8 mouse cellular contexts compared by ENCODE assay signal in genomic region chr3:113630564-113630963, GRCm38 (mm10). TPM values are rescaled to one million over a fixed set of nuclear protein-coding genes. Genes with fewer than 3 reads are reported as not detected.
A peak's percentile ranks its signal among the peaks of the same experiment; 100 is the strongest.
DNase-seq lines count a peak whose midpoint lies in the region; ATAC-seq lines count a peak whose summit lies in the region.

No protein-coding gene starts in this region.

- peak overlapping the region; percentile 54 for H3K4me3 ChIP-seq in hindbrain, embryonic 11.5 days (ENCODE audit: low read depth, low read length)
- H3K4me3 ChIP-seq in megakaryocyte, embryonic 14.5 days (replicated peaks): peak overlapping the region; percentile 95

- no peak for DNase-seq in frontal cortex, adult 2 months (ENCODE audit: extremely low spot score in 1 of 2, low spot score in 1 of 2)
- DNase-seq in A20 (ENCODE audit: low read depth, low spot score): peak; percentile 66
- DNase-seq in hindbrain, embryonic 11.5 days (ENCODE audit: low spot score): peak; percentile 41
- DNase-seq in right cerebral cortex, postnatal 4 days: no peak
- DNase-seq in adrenal gland, adult (ENCODE audit: inconsistent age in 2 of 2, low spot score in 1 of 2): no peak

- no peaks in the 10 kb centered on the region for H3K27me3 ChIP-seq in hindbrain, embryonic 11.5 days (ENCODE audit: control insufficient read depth, insufficient read depth, low read length)
- H3K27me3 ChIP-seq in megakaryocyte, embryonic 14.5 days (replicated peaks): no peaks in the 10 kb centered on the region

- H3K9me3 ChIP-seq in hindbrain, embryonic 11.5 days (ENCODE audit: control insufficient read depth, low read length): no peaks in the 10 kb centered on the region
- no peaks in the 10 kb centered on the region for H3K9me3 ChIP-seq in megakaryocyte, embryonic 14.5 days

- H3K4me2 ChIP-seq in hindbrain, embryonic 11.5 days (replicated peaks; ENCODE audit: low read depth, low read length): peak overlapping the region; percentile 53

- peak; percentile 25 for ATAC-seq in frontal cortex, adult (ENCODE audit: low TSS enrichment)
- ATAC-seq in common myeloid progenitor, adult 5-6 weeks (replicated peaks; ENCODE audit: low read depth, poor library complexity, severe bottlenecking): peak; percentile 53
- peak; percentile 8; the same call in 1 of the 2 replicates for ATAC-seq in hindbrain, embryonic 11.5 days (ENCODE audit: low FRiP score)

- H3K9ac ChIP-seq in hindbrain, embryonic 11.5 days (ENCODE audit: low read depth, low read length): peak overlapping the region; percentile 75

- 17% methylated on average over 13 of the region's 13 CpGs for WGBS in hindbrain, embryonic 11.5 days

- H3K4me1 ChIP-seq in hindbrain, embryonic 11.5 days (replicated peaks; ENCODE audit: control insufficient read depth, insufficient read depth, low read length): no peaks in the 10 kb centered on the region
- H3K4me1 ChIP-seq in megakaryocyte, embryonic 14.5 days: peaks cover 30% of the 10 kb centered on the region

- no peaks in the 10 kb centered on the region for H3K36me3 ChIP-seq in hindbrain, embryonic 11.5 days (ENCODE audit: control insufficient read depth, insufficient read depth, low read length)
- peaks cover 17% of the 10 kb centered on the region for H3K36me3 ChIP-seq in megakaryocyte, embryonic 14.5 days (replicated peaks; ENCODE audit: low read length)

- H3K27ac ChIP-seq in hindbrain, embryonic 11.5 days (ENCODE audit: low read depth, low read length): peak overlapping the region; percentile 97

RNA-seq across cellular contexts. Expression of gene Rnpc3, which starts 0.6 kb away (rescaled TPM):
- 43.9 and 53.8 TPM in 2 replicates for polyA plus RNA-seq in frontal cortex, adult 2 months (2012; rRNA removed)
- total RNA-seq in common myeloid progenitor, adult 5-6 weeks (2017): 59.1 and 69.9 TPM in 2 replicates
- polyA plus RNA-seq in hindbrain, embryonic 11.5 days (2014; fragmentation: Nextera tagmentation; extraction: Ambion mirVana): 55.7 and 56.7 TPM in 2 replicates
- 6.3 and 10.5 TPM in 2 replicates for polyA plus RNA-seq in megakaryocyte, embryonic 14.5 days (2012; ENCODE audit: insufficient read depth, low replicate concordance)

RNA-seq across cellular contexts. Expression of gene Amy1, which starts 24.1 kb away (rescaled TPM):
- 82.8 and 93.2 TPM in 2 replicates for polyA plus RNA-seq in frontal cortex, adult 2 months (2012; rRNA removed)
- total RNA-seq in common myeloid progenitor, adult 5-6 weeks (2017): 2.2 and 4.5 TPM in 2 replicates
- 2.5 and 3.5 TPM in 2 replicates for polyA plus RNA-seq in hindbrain, embryonic 11.5 days (2014; fragmentation: Nextera tagmentation; extraction: Ambion mirVana)
- not detected in 2 replicates for polyA plus RNA-seq in megakaryocyte, embryonic 14.5 days (2012; ENCODE audit: insufficient read depth, low replicate concordance)

Comparison
In these comparisons a context has a peak if more than half of its experiments do, and no peak if none do; other contexts are left out.
1. DNase-seq: peak in A20 (single experiment) and hindbrain, embryonic 11.5 days (single experiment); none in frontal cortex, adult 2 months (0 of 2), right cerebral cortex, postnatal 4 days (single experiment) and adrenal gland, adult (0 of 2).
2. RNA of gene Amy1, which starts 24.1 kb away (polyA plus RNA-seq): 82.8 to 93.2 TPM in frontal cortex, adult 2 months; 2.5 to 3.5 TPM in hindbrain, embryonic 11.5 days and not detected in megakaryocyte, embryonic 14.5 days; every median in the first group is over 10 times any median in the second.
3. Peak in every context shown above with its lines, with median percentiles within 50 percentile points of each other: ATAC-seq.